Mouse (Mus musculus): Measurements from ENCODE around the gene Sfn. TPM values are rescaled to one million over a fixed set of nuclear protein-coding genes. Genes with fewer than 3 reads are reported as not detected.

The Sfn gene
- polyA plus RNA-seq, 1 experiment from 2014 or later, result 4.1 TPM

- Histone ChIP-seq H3K4me2 (no peak overlapping the region), H3K27ac (no peak overlapping the region), H3K36me3 (peaks cover 74% of the 10 kb centered on the region), H3K4me3 (no peak overlapping the region), H3K9me3 (peaks cover 5% of the 10 kb centered on the region; the same call in 1 of the 2 replicates), H3K4me1 (replicated peaks) (no peaks in the 10 kb centered on the region), H3K27me3 (no peaks in the 10 kb centered on the region), H3K9ac (no peak overlapping the region)
- WGBS, result 82% methylated on average over 8 of the region's 8 CpGs
- no peak for ATAC-seq (ENCODE audit: low FRiP score)
Observed at GRCm38 (mm10) chr4:133614274-133614761, 12.3 kb upstream of the Sfn start.

DNA sequence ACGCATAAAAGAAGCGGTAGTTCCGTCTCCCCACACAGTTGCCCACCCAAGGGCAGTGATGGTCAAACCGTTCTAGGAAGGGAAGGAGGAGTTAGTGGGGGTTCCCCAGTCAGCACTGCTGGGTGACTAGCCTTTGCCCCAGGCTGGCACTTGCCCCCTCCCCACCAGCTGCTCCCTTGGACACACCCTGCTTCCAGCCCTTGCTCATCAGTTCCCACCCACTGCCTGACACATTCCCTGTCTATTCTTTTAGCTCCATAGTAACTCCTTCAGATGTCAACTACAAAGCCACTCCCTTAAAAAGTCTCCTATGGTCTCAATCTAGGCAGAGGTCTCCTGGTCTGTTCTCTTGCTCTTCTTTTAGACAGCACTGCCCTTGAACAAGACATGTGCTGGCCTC is 11.9 kb upstream of the Sfn start:
- WGBS, result 88% methylated on average over 4 of the region's 4 CpGs
- H3K4me3 ChIP-seq, result no peak overlapping the region
- no peaks in the 10 kb centered on the region for H3K4me1 ChIP-seq (replicated peaks)
- H3K36me3 ChIP-seq, result peaks cover 73% of the 10 kb centered on the region
- no peak for ATAC-seq (ENCODE audit: low FRiP score)
- no peak overlapping the region for H3K27ac ChIP-seq
- H3K27me3 ChIP-seq, result no peaks in the 10 kb centered on the region
- no peak overlapping the region for H3K9ac ChIP-seq
- peaks cover 5% of the 10 kb centered on the region; the same call in 1 of the 2 replicates for H3K9me3 ChIP-seq
- H3K4me2 ChIP-seq, result no peak overlapping the region

- no peak overlapping the region for H3K4me2 ChIP-seq
- peaks cover 80% of the 10 kb centered on the region for H3K36me3 ChIP-seq
- no peak overlapping the region for H3K4me3 ChIP-seq
- H3K27ac ChIP-seq, result no peak overlapping the region
- H3K9ac ChIP-seq, result no peak overlapping the region
- H3K27me3 ChIP-seq, result no peaks in the 10 kb centered on the region
- H3K4me1 ChIP-seq (replicated peaks), result no peaks in the 10 kb centered on the region
- no peak for ATAC-seq (ENCODE audit: low FRiP score)
- H3K9me3 ChIP-seq, result peaks cover 5% of the 10 kb centered on the region; the same call in 1 of the 2 replicates
- WGBS, result 95% methylated on average over 8 of the region's 8 CpGs
Observed at GRCm38 (mm10) chr4:133613026-133613425, 11.1 kb upstream of the Sfn start.

DNA sequence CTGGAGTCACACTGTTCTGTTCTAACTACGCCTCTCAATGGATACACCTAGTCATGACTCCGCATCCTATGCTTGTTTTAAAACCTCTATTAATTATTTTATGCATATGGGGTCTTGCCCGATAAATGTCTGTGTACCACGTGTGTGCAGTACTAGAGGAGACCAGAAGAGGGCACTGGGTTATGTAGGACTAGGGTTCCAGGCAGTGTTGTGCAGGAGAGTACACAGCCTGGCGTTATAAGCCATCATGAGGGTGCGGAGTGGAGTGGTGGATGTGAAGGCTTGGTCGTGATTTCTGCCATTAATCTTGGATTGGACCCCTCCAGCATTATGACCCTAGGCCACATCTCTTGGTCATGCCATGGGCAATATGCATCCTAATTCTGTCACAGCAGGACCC is 10.4 kb upstream of the Sfn start:
- Histone ChIP-seq H3K4me3 (no peak overlapping the region), H3K27ac (no peak overlapping the region), H3K27me3 (no peaks in the 10 kb centered on the region), H3K9ac (no peak overlapping the region), H3K4me1 (replicated peaks) (no peaks in the 10 kb centered on the region), H3K4me2 (no peak overlapping the region), H3K9me3 (peaks cover 5% of the 10 kb centered on the region; the same call in 1 of the 2 replicates), H3K36me3 (peaks cover 80% of the 10 kb centered on the region)
- 95% methylated on average over 7 of the region's 7 CpGs for WGBS
- no peak for ATAC-seq (ENCODE audit: low FRiP score)

DNA sequence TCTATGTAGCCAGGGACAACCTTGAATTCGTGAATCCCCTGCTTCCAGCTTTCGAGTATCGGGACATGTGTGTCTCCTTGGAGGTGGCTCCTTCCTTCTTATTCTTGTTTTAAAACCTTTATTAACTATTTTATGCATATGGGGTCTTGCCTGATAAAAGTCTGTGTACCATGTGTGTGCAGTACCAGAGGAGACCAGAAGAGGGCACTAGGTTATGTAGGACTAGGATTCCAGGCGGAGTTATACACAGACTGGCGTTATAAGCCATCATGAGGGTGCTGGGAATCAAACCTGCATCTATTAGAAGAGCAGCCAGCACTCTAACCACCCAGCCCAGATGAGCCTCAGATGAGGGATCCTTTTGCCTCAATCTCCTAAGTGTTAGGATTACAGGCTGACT is 9.8 kb upstream of the Sfn start:
- H3K4me1 ChIP-seq (replicated peaks), result no peaks in the 10 kb centered on the region
- no peak overlapping the region for H3K27ac ChIP-seq
- no peaks in the 10 kb centered on the region for H3K27me3 ChIP-seq
- H3K9ac ChIP-seq, result no peak overlapping the region
- no peak for ATAC-seq (ENCODE audit: low FRiP score)
- no peak overlapping the region for H3K4me3 ChIP-seq
- H3K9me3 ChIP-seq, result peaks cover 5% of the 10 kb centered on the region; the same call in 1 of the 2 replicates
- H3K36me3 ChIP-seq, result peaks cover 82% of the 10 kb centered on the region
- no peak overlapping the region for H3K4me2 ChIP-seq
- WGBS, result 99% methylated on average over 5 of the region's 5 CpGs

GRCm38 (mm10) chr4:133609719-133610118 is 7.8 kb upstream of the Sfn start:
- H3K36me3 ChIP-seq, result peaks cover 82% of the 10 kb centered on the region
- H3K27me3 ChIP-seq, result no peaks in the 10 kb centered on the region
- no peak overlapping the region for H3K9ac ChIP-seq
- whole genome bisulfite sequencing, result 17% methylated on average over 6 of the region's 6 CpGs
- 0 out of 2 replicates have a peak, but pooled peaks have one; percentile 59 for ATAC-seq (ENCODE audit: low FRiP score)
- peaks cover 5% of the 10 kb centered on the region; the same call in 1 of the 2 replicates for H3K9me3 ChIP-seq
- H3K4me1 ChIP-seq (replicated peaks), result no peaks in the 10 kb centered on the region
- no peak overlapping the region for H3K4me3 ChIP-seq
- no peak overlapping the region for H3K4me2 ChIP-seq
- no peak overlapping the region for H3K27ac ChIP-seq

DNA sequence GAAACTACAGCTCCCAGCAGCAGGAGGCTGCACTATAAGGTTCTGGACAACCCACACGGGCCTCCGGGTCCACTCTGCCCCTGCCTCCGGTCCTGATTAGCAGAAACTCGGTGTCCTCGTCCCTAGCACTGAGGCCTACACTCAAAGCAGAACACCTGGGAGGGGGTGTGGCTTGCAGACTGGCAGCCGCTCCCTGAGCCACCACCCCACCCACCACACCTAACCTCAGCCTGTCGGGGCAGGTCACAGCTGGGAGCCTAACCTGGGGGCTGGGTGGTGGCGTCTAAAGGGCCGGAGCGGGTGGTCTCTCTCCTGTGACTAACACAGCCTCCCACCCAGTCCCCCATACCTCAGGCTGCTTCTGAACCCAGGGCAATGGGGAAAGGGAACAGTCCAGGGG is 5.3 kb upstream of the Sfn start:
- H3K4me3 ChIP-seq, result no peak overlapping the region

DNA sequence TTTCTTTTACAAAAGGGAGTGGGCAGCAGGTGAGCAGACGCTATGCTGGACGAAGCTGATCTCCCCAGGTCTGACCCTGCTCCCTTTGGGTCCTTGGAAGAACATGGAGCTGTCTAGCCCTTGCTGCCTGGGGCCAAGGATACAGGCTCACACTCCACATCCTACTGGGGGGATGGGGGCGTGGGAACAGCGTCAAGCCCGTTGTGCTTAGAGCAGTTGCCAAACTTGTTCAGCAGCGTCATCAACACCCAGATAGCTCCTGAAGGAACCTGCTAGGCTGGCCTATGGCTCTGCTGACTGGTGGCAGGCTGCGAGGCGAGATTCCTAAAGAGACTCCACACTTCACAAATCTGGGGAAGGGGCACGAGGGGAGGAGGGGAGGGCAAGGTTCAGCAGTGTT is 3.4 kb upstream of the Sfn start:
- no peak for ATAC-seq (ENCODE audit: low FRiP score)

More for the DNA sequence above, 5.3 kb upstream of the Sfn start:
- Histone ChIP-seq H3K27me3 (peaks cover 16% of the 10 kb centered on the region), H3K4me2 (no peak overlapping the region), H3K9ac (no peak overlapping the region), H3K27ac (no peak overlapping the region), H3K4me1 (replicated peaks) (no peaks in the 10 kb centered on the region), H3K9me3 (peaks cover 4% of the 10 kb centered on the region; the same call in 1 of the 2 replicates), H3K36me3 (peaks cover 71% of the 10 kb centered on the region)
- WGBS, result 81% methylated on average over 10 of the region's 10 CpGs
- ATAC-seq (ENCODE audit: low FRiP score), result no peak

GRCm38 (mm10) chr4:133604856-133605255 is 2.9 kb upstream of the Sfn start:
- peaks cover 51% of the 10 kb centered on the region for H3K36me3 ChIP-seq
- 60% methylated on average over 6 of the region's 6 CpGs for WGBS
- no peak overlapping the region for H3K9ac ChIP-seq
- no peak overlapping the region for H3K4me3 ChIP-seq
- H3K4me1 ChIP-seq (replicated peaks), result peaks cover 9% of the 10 kb centered on the region
- no peak overlapping the region for H3K4me2 ChIP-seq
- peaks cover 38% of the 10 kb centered on the region for H3K27me3 ChIP-seq
- no peak overlapping the region for H3K27ac ChIP-seq
- no peak for ATAC-seq (ENCODE audit: low FRiP score)
- no peaks in the 10 kb centered on the region for H3K9me3 ChIP-seq

More for the DNA sequence above, 3.4 kb upstream of the Sfn start:
- H3K4me1 ChIP-seq (replicated peaks), result peaks cover 5% of the 10 kb centered on the region
- no peak overlapping the region for H3K27ac ChIP-seq
- WGBS, result 57% methylated on average over 9 of the region's 9 CpGs
- no peak overlapping the region for H3K4me2 ChIP-seq
- H3K9me3 ChIP-seq, result no peaks in the 10 kb centered on the region
- peaks cover 33% of the 10 kb centered on the region for H3K27me3 ChIP-seq
- peak overlapping the region; percentile 15; the same call in 1 of the 2 replicates for H3K9ac ChIP-seq
- no peak overlapping the region for H3K4me3 ChIP-seq
- peaks cover 54% of the 10 kb centered on the region for H3K36me3 ChIP-seq

- H3K9me3 ChIP-seq, result no peaks in the 10 kb centered on the region
- H3K36me3 ChIP-seq, result peaks cover 51% of the 10 kb centered on the region
- H3K4me2 ChIP-seq, result no peak overlapping the region
- ATAC-seq (ENCODE audit: low FRiP score), result no peak
- H3K9ac ChIP-seq, result no peak overlapping the region
- WGBS, result 94% methylated on average over 7 of the region's 7 CpGs
- peaks cover 16% of the 10 kb centered on the region for H3K4me1 ChIP-seq (replicated peaks)
- H3K27me3 ChIP-seq, result peaks cover 45% of the 10 kb centered on the region
- H3K4me3 ChIP-seq, result no peak overlapping the region
- H3K27ac ChIP-seq, result no peak overlapping the region
Observed at GRCm38 (mm10) chr4:133604175-133604574, 2.2 kb upstream of the Sfn start.

GRCm38 (mm10) chr4:133603056-133603455 is 1.1 kb upstream of the Sfn start:
- Histone ChIP-seq H3K27ac (no peak overlapping the region), H3K27me3 (peaks cover 56% of the 10 kb centered on the region), H3K9me3 (no peaks in the 10 kb centered on the region), H3K36me3 (peaks cover 43% of the 10 kb centered on the region), H3K9ac (no peak overlapping the region), H3K4me1 (replicated peaks) (peaks cover 17% of the 10 kb centered on the region), H3K4me3 (no peak overlapping the region), H3K4me2 (no peak overlapping the region)
- 92% methylated on average over 5 of the region's 5 CpGs for WGBS
- ATAC-seq (ENCODE audit: low FRiP score), result no peak

GRCm38 (mm10) chr4:133600306-133600705 is 1.7 kb downstream of the Sfn start:
- ATAC-seq (ENCODE audit: low FRiP score), result no peak
- peak overlapping the region; percentile 51; the same call in 1 of the 2 replicates for H3K9ac ChIP-seq
- H3K27ac ChIP-seq, result no peak overlapping the region
- H3K4me2 ChIP-seq, result peak overlapping the region; percentile 66
- WGBS, result 18% methylated on average over 9 of the region's 9 CpGs
- H3K36me3 ChIP-seq, result peaks cover 18% of the 10 kb centered on the region
- H3K27me3 ChIP-seq, result peaks cover 67% of the 10 kb centered on the region
- no peaks in the 10 kb centered on the region for H3K9me3 ChIP-seq
- peaks cover 17% of the 10 kb centered on the region for H3K4me1 ChIP-seq (replicated peaks)
- peak overlapping the region; percentile 45 for H3K4me3 ChIP-seq

- H3K36me3 ChIP-seq, result peaks cover 13% of the 10 kb centered on the region
- H3K27me3 ChIP-seq, result peaks cover 67% of the 10 kb centered on the region
- H3K9ac ChIP-seq, result peak overlapping the region; percentile 51
- WGBS, result under 1% methylated on average over 50 of the region's 50 CpGs
- H3K27ac ChIP-seq, result no peak overlapping the region
- ATAC-seq (ENCODE audit: low FRiP score), result peak; percentile 87
- no peaks in the 10 kb centered on the region for H3K9me3 ChIP-seq
- peaks cover 17% of the 10 kb centered on the region for H3K4me1 ChIP-seq (replicated peaks)
- H3K4me3 ChIP-seq, result peak overlapping the region; percentile 45
- H3K4me2 ChIP-seq, result peak overlapping the region; percentile 66
Observed at GRCm38 (mm10) chr4:133599571-133600073, 2.3 kb downstream of the Sfn start.

All from hindbrain, embryonic 13.5 days (tissue).